Mouse (Mus musculus) layer of hippocampus, postnatal 10 days (tissue): ENCODE results near the gene Haus7. TPM values are rescaled to one million over a fixed set of nuclear protein-coding genes. Genes with fewer than 3 reads are reported as not detected.
A peak's percentile ranks its signal among the peaks of the same experiment; 100 is the strongest.
"Not testable (repeated sequence)": the region's sequence is repeated elsewhere in the genome, so short reads cannot be mapped to it uniquely, and the experiment has no call there.

ENCODE experiments used
- DNase-seq, 2 experiments: peaks; one replicate each; pipeline ENCODE4 v3.0.0; 2021; ENCODE audit warnings: low spot score in 2 of 2
- total RNA-seq, 2 experiments: library from RNA; stranded (reverse); gene quantifications; 2 replicates each; pipeline ENCODE4 v1.2.3; 2021

The Haus7 gene
- total RNA-seq, 2 experiments from 2014 or later, result 18.4 to 19.7 TPM

DNA sequence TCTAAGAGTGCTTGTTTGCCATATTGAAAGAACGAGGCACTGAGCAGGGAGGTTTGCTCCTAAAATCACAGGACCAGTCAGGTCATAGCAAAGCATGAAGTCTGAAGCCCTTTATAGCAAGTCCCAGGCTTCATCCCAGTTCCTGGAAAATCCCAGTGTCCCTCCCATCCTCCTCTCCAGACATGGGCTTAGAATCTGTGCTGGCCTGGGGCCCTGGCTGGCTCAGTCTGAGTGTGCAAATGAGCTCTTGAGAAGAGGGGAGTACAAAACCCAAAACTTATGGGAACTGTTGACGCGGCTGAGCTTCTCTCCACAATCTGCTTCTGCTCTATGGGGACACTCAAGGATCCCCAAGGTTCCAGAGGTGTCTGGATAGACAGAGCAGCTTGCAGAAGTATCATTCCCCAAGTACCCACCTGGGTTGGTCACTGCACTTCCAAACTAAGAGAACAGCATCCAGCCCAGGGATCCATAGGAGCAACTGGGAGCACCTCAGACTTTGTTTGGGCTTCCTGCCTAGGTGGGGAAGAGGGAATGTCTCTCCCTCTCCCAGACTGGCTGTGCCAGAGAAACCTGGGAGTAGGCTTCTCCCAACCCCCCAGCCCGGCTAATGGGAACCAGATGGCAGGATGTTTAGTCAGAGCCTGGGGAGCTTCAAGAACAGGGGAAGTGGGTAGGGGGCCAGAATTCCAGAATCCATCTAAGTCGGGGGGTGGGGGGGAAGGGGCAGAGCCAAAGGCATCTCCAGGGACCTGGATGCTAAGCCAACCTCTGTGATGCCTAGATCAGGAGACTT lies 8.8 kb upstream of the Haus7 start:
- DNase-seq, result no peak

DNA sequence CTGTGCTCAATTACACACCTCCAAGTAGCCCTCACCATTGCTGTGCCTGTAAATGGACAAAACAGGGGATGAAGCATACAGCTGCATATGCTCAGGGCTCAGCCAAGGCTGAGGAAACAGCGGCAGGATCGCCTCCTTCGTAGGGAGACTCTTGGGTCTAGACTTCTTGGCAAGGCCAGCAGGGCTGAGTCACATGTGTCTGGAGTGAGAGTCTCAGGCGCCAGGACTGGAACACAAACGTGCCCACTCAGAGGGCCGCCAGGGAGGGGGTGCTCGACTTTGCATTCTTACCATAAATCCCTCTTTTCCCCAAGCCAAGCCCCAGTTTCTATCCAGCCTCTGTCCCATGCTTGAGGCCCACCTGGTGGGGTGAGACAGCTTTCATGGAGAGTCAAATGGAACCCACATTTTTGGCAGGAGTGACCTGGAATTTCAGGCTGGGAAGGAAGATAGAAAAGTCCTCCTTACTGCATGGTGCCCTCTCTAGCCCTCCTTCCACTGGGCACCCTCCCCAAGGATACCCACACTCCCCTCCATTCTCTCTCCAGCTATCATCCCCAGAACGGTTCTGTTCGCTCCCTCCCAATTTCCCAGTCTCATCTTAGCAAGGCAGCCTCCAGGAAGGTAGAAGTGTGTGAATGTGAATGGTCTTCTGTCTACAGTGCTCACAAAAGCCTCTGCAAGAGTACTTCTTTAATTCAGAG lies 6.8 kb upstream of the Haus7 start:
- no peak for DNase-seq

DNA sequence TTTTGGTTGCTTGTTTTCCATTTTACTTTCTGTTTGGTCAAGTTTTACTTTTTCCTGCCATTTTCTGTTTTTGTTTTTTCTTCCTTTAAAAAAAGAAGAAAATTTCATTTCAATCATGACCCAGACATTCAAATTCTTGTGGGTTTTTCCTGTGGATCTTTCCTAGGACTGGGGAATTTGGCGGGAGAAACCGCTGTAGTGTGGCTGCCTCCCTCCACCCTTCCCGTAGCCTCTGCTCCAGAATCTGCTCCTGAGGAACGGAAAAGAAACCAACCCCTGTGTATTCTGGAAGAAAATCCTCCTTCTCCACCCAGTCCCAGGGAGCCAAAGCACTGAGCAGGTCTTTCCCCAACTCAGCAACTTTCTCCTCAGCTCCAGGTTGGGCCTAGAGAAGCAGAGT lies 1.9 kb upstream of the Haus7 start:
- DNase-seq, result no peak

DNA sequence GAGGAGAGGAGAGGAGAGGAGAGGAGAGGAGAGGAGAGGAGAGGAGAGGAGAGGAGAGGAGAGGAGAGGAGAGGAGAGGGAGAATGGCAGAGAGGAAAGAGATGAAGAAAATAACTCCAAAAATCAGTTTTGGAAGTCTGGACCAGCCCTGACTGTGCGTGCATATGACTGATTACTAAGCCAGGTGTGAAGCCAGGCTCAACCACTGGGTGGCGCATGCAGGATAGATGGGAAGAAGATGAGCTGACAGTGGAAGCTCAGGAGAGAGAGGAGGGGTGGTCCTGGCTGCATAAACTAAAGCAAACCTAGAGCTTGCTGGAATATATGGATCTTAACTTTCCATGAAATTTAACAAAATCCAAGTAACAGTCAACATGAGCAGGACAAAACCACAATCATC lies 6.9 kb downstream of the Haus7 start:
- peak; percentile 65 to 77 for DNase-seq

DNA sequence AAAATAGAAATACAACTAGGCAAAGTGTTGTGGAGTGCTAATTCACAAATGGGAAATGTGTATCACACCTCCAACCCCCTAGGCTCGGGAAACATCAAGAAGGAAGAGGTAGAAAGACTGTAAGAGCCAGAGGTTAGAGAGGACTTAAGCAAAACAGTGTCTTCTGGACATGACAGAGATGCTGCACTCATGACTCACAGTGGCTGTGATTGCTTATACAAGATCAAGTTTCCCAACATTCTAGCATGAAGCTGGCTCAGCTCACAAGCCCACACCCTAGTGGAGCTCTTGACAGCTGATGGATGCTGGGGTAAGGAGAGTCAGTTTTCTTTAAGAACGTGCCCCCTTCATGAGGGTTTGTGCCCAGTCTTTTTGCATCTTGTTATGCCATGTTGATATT lies 17.4 kb downstream of the Haus7 start:
- DNase-seq, result no peak

DNA sequence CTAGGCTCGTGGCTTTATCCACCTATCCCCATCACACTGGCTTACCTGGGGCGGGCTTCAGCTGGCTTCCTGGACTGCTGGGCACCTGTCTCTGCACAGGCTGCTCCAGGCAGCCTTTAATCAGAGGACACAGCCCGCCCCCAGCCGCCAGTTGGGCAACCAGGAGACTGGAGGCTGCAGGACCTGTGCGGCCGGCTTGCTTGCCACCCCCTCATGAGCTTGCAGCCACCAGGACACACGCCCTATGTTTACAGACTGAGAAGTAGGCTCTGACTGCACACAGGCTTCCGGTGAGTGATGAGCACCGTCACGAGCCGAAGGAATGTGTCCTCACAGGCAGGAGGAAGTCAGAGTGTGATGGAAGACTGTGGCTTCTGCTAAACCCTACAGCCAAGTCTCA lies 23.6 kb downstream of the Haus7 start, which contains the start of gene Trex2:
Gene Trex2 (minus strand): TSS at position 93 of the 400 bp plus-strand sequence.
- no peak for DNase-seq

DNA sequence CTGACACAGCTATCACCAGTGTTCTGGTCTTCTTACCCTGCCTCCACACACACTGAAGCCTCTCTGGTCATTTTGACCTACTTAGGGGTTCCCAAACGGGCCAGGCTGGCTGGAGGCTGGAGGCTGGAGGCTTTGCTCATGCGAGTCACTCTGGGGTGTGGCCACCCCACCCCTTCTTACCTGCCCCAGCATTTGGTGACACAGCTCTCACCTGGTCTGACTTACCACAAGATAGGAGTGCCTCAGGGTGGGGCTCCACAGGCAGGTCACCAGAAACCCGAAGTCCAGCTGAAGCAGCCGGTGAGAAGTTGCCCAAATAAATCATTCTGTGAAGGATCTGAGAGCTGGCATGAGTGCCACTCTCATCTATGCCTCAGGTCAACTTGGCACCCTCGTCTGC lies 26.0 kb downstream of the Haus7 start:
- no peak for DNase-seq

DNA sequence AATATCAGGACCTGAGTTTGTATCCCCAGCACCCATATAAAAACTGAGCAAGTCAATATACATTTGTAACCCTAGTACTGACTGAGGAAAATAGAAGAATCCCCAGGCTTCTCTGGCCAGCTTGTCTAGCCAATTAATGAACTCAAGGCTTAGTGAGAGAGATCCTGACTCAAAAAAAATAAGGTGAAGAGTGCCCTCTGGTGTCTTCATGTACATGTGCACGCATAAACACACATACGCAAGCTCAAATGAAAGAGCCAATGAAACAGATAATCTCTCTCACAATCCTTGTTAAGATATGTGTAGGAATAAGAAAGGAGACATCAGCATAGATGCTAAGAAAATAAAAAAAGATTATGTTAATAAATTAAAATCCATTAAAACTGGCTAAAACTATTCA lies 28.8 kb downstream of the Haus7 start:
- no peak for DNase-seq

DNA sequence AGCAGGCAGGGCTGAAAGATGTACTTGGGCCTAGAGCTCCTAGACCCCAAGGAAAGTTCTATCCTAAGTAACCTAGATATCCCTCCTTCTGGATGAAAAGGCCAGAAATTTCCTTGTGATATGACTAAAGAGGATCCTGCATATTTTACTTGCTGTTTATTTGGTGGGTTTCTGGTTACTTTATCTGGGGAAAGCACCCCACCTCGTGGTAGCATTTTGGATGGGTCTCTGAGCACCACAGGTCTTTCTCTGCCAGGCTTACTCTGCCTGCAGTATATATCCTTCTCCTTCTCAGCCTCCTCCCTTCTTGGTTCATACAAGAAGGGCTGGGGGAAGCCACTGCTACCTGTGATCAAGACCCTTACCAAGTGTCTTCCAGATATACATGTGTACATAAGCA lies 46.1 kb downstream of the Haus7 start:
- no peak for DNase-seq

DNA sequence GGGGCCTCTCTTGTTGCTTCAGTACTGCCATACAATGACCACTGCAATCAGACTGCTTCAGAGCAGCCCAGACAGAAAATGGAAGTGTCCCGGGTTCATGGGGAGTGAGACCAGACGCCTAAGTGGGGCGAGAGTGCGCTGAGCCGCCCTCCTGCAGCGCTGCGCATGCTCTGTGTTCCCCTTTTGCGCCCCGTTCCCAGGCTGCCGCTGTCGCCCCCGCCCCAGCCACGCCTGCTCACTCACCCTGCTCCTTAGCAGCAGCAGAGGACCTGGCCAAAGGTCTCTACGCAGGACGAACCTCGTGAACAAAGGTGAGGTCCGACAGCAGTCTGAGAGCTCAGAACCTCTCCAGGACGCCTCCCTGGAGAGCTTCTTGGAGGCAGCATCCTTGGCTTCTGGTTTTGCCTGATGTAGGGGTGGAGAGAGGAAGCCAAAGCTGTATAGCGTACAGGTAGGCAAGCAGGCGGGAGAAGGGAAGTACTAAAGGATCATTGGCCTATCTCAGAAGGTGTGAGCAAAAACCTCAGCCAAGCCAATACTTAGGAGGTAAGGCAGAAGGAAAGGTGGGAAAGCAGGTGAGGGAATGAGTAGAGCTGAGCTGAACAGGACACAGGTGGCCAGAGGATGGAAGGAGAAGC lies 47.8 kb downstream of the Haus7 start, which contains the start of gene Zfp92:
Gene Zfp92 (plus strand): TSS at position 217 of the 638 bp plus-strand sequence.
- DNase-seq, result peak in 1 of 2 experiments; percentile 19

DNA sequence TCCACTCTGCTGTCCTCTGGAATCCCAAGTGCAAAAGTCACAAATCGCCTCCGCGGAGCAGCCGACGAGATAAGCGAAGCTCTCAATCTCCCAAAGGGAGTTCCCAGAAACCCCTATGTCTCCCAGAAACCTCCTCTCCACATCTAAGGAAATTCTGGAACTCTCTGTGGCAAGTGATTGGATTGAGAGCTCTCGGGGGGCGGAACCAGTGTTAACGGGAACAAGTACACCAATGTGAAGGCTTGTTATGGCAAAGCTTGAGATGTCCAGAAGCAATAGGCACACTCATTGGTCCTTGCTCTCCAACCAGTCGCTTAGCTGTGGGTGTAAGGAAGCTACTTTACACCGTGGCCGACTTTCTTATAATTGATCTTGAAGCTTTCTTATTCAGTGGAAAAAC lies 57.2 kb downstream of the Haus7 start:
- no peak for DNase-seq

DNA sequence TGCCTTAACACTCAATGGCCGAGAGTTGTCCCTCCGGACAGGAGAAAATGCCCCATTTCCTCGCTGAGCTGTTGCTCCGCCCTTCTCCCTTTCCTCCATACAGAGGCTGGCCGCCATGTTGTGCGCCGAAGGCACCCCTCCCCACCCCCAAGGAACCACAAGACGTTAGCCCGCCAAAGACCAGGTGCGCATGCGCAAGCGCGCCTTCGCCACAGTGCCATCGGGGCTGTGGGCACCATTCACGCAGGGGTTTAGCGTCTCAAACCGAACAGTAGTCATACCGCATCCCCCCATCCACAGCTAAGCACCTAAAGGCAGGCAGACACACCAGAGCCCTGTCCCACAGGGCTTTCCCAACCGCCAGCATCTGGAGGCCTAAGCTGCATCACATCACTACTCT lies 57.9 kb downstream of the Haus7 start:
- no peak for DNase-seq

DNA sequence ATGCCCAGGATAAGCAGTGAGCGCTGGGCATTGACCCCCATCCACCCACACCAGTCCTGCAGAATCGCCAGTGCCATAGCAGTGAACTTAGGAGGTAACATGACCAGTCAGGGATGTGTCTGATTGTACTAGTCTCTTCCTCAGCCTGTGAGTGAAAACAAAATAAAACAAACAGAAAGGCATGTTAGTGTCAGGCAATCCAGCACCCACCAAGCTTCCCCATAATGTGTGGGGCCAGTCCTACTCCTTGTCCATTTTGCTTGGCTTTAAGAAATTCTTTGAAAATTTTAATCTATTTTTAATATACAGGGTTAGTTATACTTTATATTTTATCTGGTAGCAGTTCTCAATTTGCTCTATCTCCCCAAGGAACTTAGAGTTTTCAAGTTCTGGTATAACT lies 60.2 kb downstream of the Haus7 start, which contains the start of gene Gm18336:
Gene Gm18336 (minus strand): TSS at position 101 of the 400 bp plus-strand sequence.
- not testable (repeated sequence) for DNase-seq

DNA sequence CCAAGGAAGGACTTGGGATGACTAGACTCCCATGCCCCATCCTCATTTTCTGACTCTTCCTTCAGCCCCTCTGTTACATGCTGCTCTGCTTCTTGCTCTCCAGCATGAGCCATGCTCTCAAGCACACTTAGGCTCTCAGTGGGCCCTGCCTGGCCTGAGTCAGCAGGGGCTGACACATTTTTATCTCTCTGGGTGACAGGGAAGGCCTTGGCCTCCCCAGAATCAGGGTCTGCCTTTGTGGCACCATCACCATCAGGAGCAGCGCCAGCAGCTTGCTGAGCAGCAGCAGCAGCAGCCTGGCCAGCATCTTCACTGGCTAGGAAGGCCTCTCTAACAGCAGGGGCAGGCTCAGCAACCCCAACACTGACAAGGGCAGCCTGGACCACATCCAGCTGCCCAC lies 62.4 kb downstream of the Haus7 start:
- DNase-seq, result no peak

DNA sequence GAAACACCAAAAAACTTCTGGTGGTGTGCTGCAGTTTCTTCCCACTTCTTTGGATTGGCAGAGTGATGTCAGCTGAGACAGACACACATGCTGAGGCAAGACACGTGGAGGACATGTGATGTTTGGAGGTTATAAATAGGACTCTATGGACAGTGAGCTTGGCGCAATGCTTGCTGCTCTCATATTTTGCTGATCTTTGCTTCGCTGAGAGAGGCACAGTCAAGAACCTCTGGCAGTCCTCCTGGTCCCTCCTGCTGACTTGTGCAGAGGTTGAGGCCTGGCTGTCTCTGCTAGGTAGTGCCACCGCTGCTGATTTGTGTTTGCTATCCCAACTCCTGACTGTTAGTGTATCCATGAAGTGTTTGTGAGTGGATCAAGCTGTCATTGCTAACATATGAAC lies 67.4 kb downstream of the Haus7 start:
- no peak for DNase-seq

Other genes with a start within 250 kb of the Haus7 start
- under 1 TPM in 1 of 2 experiments, not detected in 1; 0.51 TPM for gene Xlr4b, start 244.7 kb downstream of the Haus7 start, total RNA-seq
- 10 to 100 TPM; 13.4 to 15.2 TPM for gene F8a, start 230.8 kb downstream of the Haus7 start, total RNA-seq
- gene Xlr4c, start 215.9 kb downstream of the Haus7 start, total RNA-seq, result not detected
- gene Xlr3c, start 193.7 kb downstream of the Haus7 start, total RNA-seq, result not detected
- gene Xlr5a, start 166.1 kb downstream of the Haus7 start, total RNA-seq, result not detected
- gene Xlr5c, start 166.1 kb downstream of the Haus7 start, total RNA-seq, result not detected
- gene Gm45015, start 122.2 kb downstream of the Haus7 start, total RNA-seq, result not detected
- gene Zfp275, start 116.4 kb downstream of the Haus7 start, total RNA-seq, result 10 to 100 TPM; 12.1 to 16.1 TPM
- under 1 TPM; 0.16 to 0.29 TPM for gene Gm18336, start 60.3 kb downstream of the Haus7 start, total RNA-seq
- 1 to 10 TPM; 3.2 to 4.9 TPM for gene Zfp92, start 47.9 kb downstream of the Haus7 start, total RNA-seq
- not detected for gene Trex2, start 23.7 kb downstream of the Haus7 start, total RNA-seq
- 10 to 100 TPM; 48.6 to 48.8 TPM for gene Bgn, start 24.6 kb upstream of the Haus7 start, total RNA-seq
- gene Atp2b3, start 44.0 kb upstream of the Haus7 start, total RNA-seq, result 10 to 100 TPM; 90.9 to 95.2 TPM
- under 1 TPM; 0.80 to 0.83 TPM for gene Dusp9, start 180.4 kb upstream of the Haus7 start, total RNA-seq
- 100 to 1,000 TPM; 126 to 138 TPM for gene Pnck, start 201.1 kb upstream of the Haus7 start, total RNA-seq
- gene Slc6a8, start 214.1 kb upstream of the Haus7 start, total RNA-seq, result 10 to 100 TPM; 77.3 to 81.8 TPM